Mouse (Mus musculus) stomach, postnatal 0 days (tissue): ENCODE measurements around the gene Gm9789.

ENCODE experiments used
- CTCF ChIP-seq: IDR thresholded peaks from 2 replicates; pipeline ENCODE4 v1.5.1; 2016; ENCODE audit warnings: antibody characterized with exemption, low read depth, mild to moderate bottlenecking, moderate library complexity
- EP300 ChIP-seq: optimal IDR thresholded peaks from 2 replicates; pipeline ENCODE3; 2016; ENCODE audit warnings: antibody characterized with exemption

- no peak for TF ChIP-seq CTCF
- no peak for TF ChIP-seq EP300
Observed at GRCm38 (mm10) chr16:89174435-89174834, 16.7 kb downstream of the Gm9789 start, which contains the start of gene 1110057P08Rik.
